Mouse (Mus musculus) hindbrain, embryonic 14.5 days (tissue): ENCODE results near the gene Ugt1a6b. TPM values are rescaled to one million over a fixed set of nuclear protein-coding genes. Genes with fewer than 3 reads are reported as not detected.

Experiments used
- ATAC-seq: fragments of 200-750 bp; cut with Nextera tagmentation; 2 replicates; pipeline ENCODE4 v1.8.0; 2017; ENCODE audit warnings: moderate number of reproducible peaks, mild to moderate bottlenecking, moderate TSS enrichment, moderate library complexity; ENCODE audit not compliant: low FRiP score
- DNase-seq: peaks from one replicate; pipeline ENCODE4 v3.0.0-alpha.2; 2015; ENCODE audit warnings: low spot score
- H3K27ac ChIP-seq: fragments of 300-500 bp; sonication (generic); 2 replicates; pipeline ENCODE4 v1.5.1; 2014; ENCODE audit warnings: mild to moderate bottlenecking, moderate library complexity
- H3K27me3 ChIP-seq: fragments of 300-500 bp; sonication (generic); 2 replicates; pipeline ENCODE4 v1.6.1; 2014; ENCODE audit warnings: mild to moderate bottlenecking, low read length, mixed read lengths; ENCODE audit not compliant: control insufficient read depth, insufficient read depth
- H3K36me3 ChIP-seq: fragments of 300-500 bp; sonication (generic); replicated peaks from 2 replicates; pipeline ENCODE4 v1.6.1; 2014; ENCODE audit not compliant: control insufficient read depth, insufficient read depth
- H3K4me1 ChIP-seq: fragments of 300-500 bp; sonication (generic); replicated peaks from 2 replicates; pipeline ENCODE4 v1.6.1; 2014; ENCODE audit warnings: antibody characterized with exemption, low read length, mixed read lengths; ENCODE audit not compliant: control insufficient read depth, insufficient read depth
- H3K4me2 ChIP-seq: fragments of 300-500 bp; sonication (generic); replicated peaks from 2 replicates; pipeline ENCODE4 v1.6.1; 2014; ENCODE audit warnings: mild to moderate bottlenecking, moderate library complexity
- H3K4me3 ChIP-seq: fragments of 300-500 bp; sonication (generic); replicated peaks from 2 replicates; pipeline ENCODE4 v1.5.1; 2014; ENCODE audit warnings: mild to moderate bottlenecking, low read length
- H3K9ac ChIP-seq: fragments of 300-500 bp; sonication (generic); 2 replicates; pipeline ENCODE4 v1.6.1; 2014
- H3K9me3 ChIP-seq: fragments of 300-500 bp; sonication (generic); 2 replicates; pipeline ENCODE4 v1.6.1; 2016; ENCODE audit warnings: low read length; ENCODE audit not compliant: control insufficient read depth
- WGBS: fragments of 180-500 bp; shearing (Covaris S2); extraction: QIAGEN DNeasy Blood & Tissue Kit; methylation state at CpG from one replicate; pipeline ENCODE4 v1.1.7; 2014; 5-methylcytosine and 5-hydroxymethylcytosine counted together
- polyA plus RNA-seq: library from polyadenylated mRNA; unstranded; fragments of >200 nt; fragmentation: Nextera tagmentation; extraction: Ambion mirVana; gene quantifications from 2 replicates; pipeline ENCODE4 v1.2.1, GENCODE M21; 2014

Gene Ugt1a6b
- polyA plus RNA-seq, 1 experiment from 2014 or later: 3.8 TPM

- ATAC-seq (peak; percentile 100), DNase-seq (peak; percentile 87)
- Histone ChIP-seq H3K9me3 (peaks cover 17% of the 10 kb centered on the region; the same call in 1 of the 2 replicates), H3K4me3 (peak within 1 kb of the TSS; percentile 39), H3K4me1 (no peaks in the 10 kb centered on the region), H3K27ac (peak within 1 kb of the TSS; percentile 18; the same call in 1 of the 2 replicates), H3K27me3 (no peaks in the 10 kb centered on the region), H3K4me2 (peak within 1 kb of the TSS; percentile 67), H3K9ac (peak within 1 kb of the TSS; percentile 62), H3K36me3 (no peaks in the 10 kb centered on the region)
- WGBS: 5% methylated on average over 62 of the region's 62 CpGs
Observed at GRCm38 (mm10) chr1:88205294-88205922, 102.4 kb downstream of the Ugt1a6b start, which contains the start of gene Dnajb3. Gene Dnajb3 (minus strand): TSS chr1:88205782.

- peaks cover 25% of the 10 kb centered on the region for H3K9me3 ChIP-seq
- H3K27me3 ChIP-seq: no peaks in the 10 kb centered on the region
- H3K9ac ChIP-seq: no peak overlapping the region
- no peak overlapping the region for H3K4me3 ChIP-seq
- no peak for DNase-seq
- no peaks in the 10 kb centered on the region for H3K36me3 ChIP-seq
- no peak overlapping the region for H3K4me2 ChIP-seq
- WGBS: 85% methylated on average over 2 of the region's 2 CpGs
- no peak for ATAC-seq
- H3K4me1 ChIP-seq: no peaks in the 10 kb centered on the region
- H3K27ac ChIP-seq: no peak overlapping the region
Observed at GRCm38 (mm10) chr1:88206843-88207479, 103.9 kb downstream of the Ugt1a6b start.

GRCm38 (mm10) chr1:88211812-88212211 is 108.8 kb downstream of the Ugt1a6b start, which contains the start of gene Ugt1a1:
Gene Ugt1a1 (plus strand): TSS chr1:88211959.
- Histone ChIP-seq H3K4me2 (no peak within 1 kb of the TSS), H3K36me3 (no peaks in the 10 kb centered on the region), H3K27ac (no peak within 1 kb of the TSS), H3K9ac (no peak within 1 kb of the TSS), H3K4me1 (no peaks in the 10 kb centered on the region), H3K9me3 (peaks cover 53% of the 10 kb centered on the region), H3K4me3 (no peak within 1 kb of the TSS), H3K27me3 (no peaks in the 10 kb centered on the region)
- DNase-seq: no peak
- 68% methylated on average over 8 of the region's 8 CpGs for WGBS
- 0 out of 2 replicates have a peak, but pooled peaks have one; percentile 7 for ATAC-seq

- H3K9me3 ChIP-seq: peaks cover 53% of the 10 kb centered on the region
- H3K4me1 ChIP-seq: no peaks in the 10 kb centered on the region
- H3K9ac ChIP-seq: no peak overlapping the region
- peak; percentile 22; the same call in 1 of the 2 replicates for ATAC-seq
- no peaks in the 10 kb centered on the region for H3K36me3 ChIP-seq
- H3K27me3 ChIP-seq: no peaks in the 10 kb centered on the region
- no peak overlapping the region for H3K4me3 ChIP-seq
- WGBS: 62% methylated on average over 8 of the region's 8 CpGs
- DNase-seq: peak; percentile 23
- H3K4me2 ChIP-seq: no peak overlapping the region
- H3K27ac ChIP-seq: no peak overlapping the region
Observed at GRCm38 (mm10) chr1:88212341-88213045, 109.4 kb downstream of the Ugt1a6b start.

- H3K36me3 ChIP-seq: no peaks in the 10 kb centered on the region
- H3K9ac ChIP-seq: no peak overlapping the region
- H3K9me3 ChIP-seq: peaks cover 53% of the 10 kb centered on the region
- no peak overlapping the region for H3K4me2 ChIP-seq
- H3K27me3 ChIP-seq: no peaks in the 10 kb centered on the region
- 83% methylated on average over 1 of the region's 1 CpGs for WGBS
- no peak overlapping the region for H3K27ac ChIP-seq
- H3K4me3 ChIP-seq: no peak overlapping the region
- H3K4me1 ChIP-seq: no peaks in the 10 kb centered on the region
- ATAC-seq (no peak), DNase-seq (no peak)
Observed at GRCm38 (mm10) chr1:88213061-88213460, 110.0 kb downstream of the Ugt1a6b start.

- ATAC-seq: peak; percentile 26
- no peaks in the 10 kb centered on the region for H3K36me3 ChIP-seq
- H3K9me3 ChIP-seq: peaks cover 53% of the 10 kb centered on the region
- H3K4me2 ChIP-seq: no peak overlapping the region
- 83% methylated on average over 2 of the region's 2 CpGs for WGBS
- H3K4me1 ChIP-seq: no peaks in the 10 kb centered on the region
- no peak overlapping the region for H3K4me3 ChIP-seq
- no peak overlapping the region for H3K27ac ChIP-seq
- DNase-seq: peak; percentile 22
- no peak overlapping the region for H3K9ac ChIP-seq
- H3K27me3 ChIP-seq: no peaks in the 10 kb centered on the region
Observed at GRCm38 (mm10) chr1:88213766-88214461, 110.9 kb downstream of the Ugt1a6b start.

- H3K4me3 ChIP-seq: no peak overlapping the region
- 81% methylated on average over 2 of the region's 2 CpGs for WGBS
- no peaks in the 10 kb centered on the region for H3K4me1 ChIP-seq
- H3K4me2 ChIP-seq: no peak overlapping the region
- H3K27ac ChIP-seq: no peak overlapping the region
- H3K9ac ChIP-seq: no peak overlapping the region
- no peaks in the 10 kb centered on the region for H3K36me3 ChIP-seq
- 0 out of 2 replicates have a peak, but pooled peaks have one; percentile 2 for ATAC-seq
- H3K9me3 ChIP-seq: peaks cover 53% of the 10 kb centered on the region
- peak; percentile 23 for DNase-seq
- H3K27me3 ChIP-seq: no peaks in the 10 kb centered on the region
Observed at GRCm38 (mm10) chr1:88214462-88214952, 111.5 kb downstream of the Ugt1a6b start.

GRCm38 (mm10) chr1:88215466-88216380 is 112.7 kb downstream of the Ugt1a6b start:
- WGBS: 73% methylated on average over 10 of the region's 10 CpGs
- DNase-seq: peak; percentile 27

More at GRCm38 (mm10) chr1:88215466-88216380, 112.7 kb downstream of the Ugt1a6b start:
- no peaks in the 10 kb centered on the region for H3K36me3 ChIP-seq
- H3K9ac ChIP-seq: no peak overlapping the region
- peaks cover 50% of the 10 kb centered on the region for H3K9me3 ChIP-seq
- no peaks in the 10 kb centered on the region for H3K27me3 ChIP-seq
- H3K4me3 ChIP-seq: no peak overlapping the region
- H3K4me2 ChIP-seq: no peak overlapping the region
- no peaks in the 10 kb centered on the region for H3K4me1 ChIP-seq
- no peak overlapping the region for H3K27ac ChIP-seq
- ATAC-seq: 0 out of 2 replicates have a peak, but pooled peaks have one; percentile 0
